Mouse (Mus musculus) forebrain, postnatal 0 days (tissue): Measurements from ENCODE around the gene Dapp1. TPM values are rescaled to one million over a fixed set of nuclear protein-coding genes. Genes with fewer than 3 reads are reported as not detected.
"Not testable (repeated sequence)": the region's sequence is repeated elsewhere in the genome, so short reads cannot be mapped to it uniquely, and the experiment has no call there.

Source experiments
- ATAC-seq: fragments of 200-750 bp; cut with Nextera tagmentation; 2 replicates; pipeline ENCODE4 v1.8.0; 2017; ENCODE audit warnings: mild to moderate bottlenecking, moderate library complexity
- DNase-seq: peaks from one replicate; pipeline ENCODE4 v3.0.0-alpha.2; 2015
- H3K27ac ChIP-seq: fragments of 300-500 bp; sonication (generic); 2 replicates; pipeline ENCODE4 v1.5.1; 2014; ENCODE audit warnings: low read depth, mild to moderate bottlenecking, antibody characterized with exemption, low read length, moderate library complexity, mixed read lengths
- H3K27me3 ChIP-seq: fragments of 300-500 bp; sonication (generic); 2 replicates; pipeline ENCODE4 v1.6.1; 2014; ENCODE audit warnings: mild to moderate bottlenecking, low read length, mixed read lengths; ENCODE audit not compliant: insufficient read depth
- H3K36me3 ChIP-seq: fragments of 300-500 bp; sonication (generic); 2 replicates; pipeline ENCODE4 v1.6.1; 2014; ENCODE audit warnings: mild to moderate bottlenecking, moderate library complexity; ENCODE audit not compliant: insufficient read depth
- H3K4me1 ChIP-seq: fragments of 300-500 bp; sonication (generic); 2 replicates; pipeline ENCODE4 v1.6.1; 2014; ENCODE audit warnings: antibody characterized with exemption; ENCODE audit not compliant: insufficient read depth
- H3K4me2 ChIP-seq: fragments of 300-500 bp; sonication (generic); 2 replicates; pipeline ENCODE4 v1.6.1; 2014; ENCODE audit warnings: low read depth, mild to moderate bottlenecking, moderate library complexity
- H3K4me3 ChIP-seq: fragments of 300-500 bp; sonication (generic); 2 replicates; pipeline ENCODE4 v1.5.1; 2014; ENCODE audit warnings: low read depth, low read length, mixed read lengths
- H3K9ac ChIP-seq: fragments of 300-500 bp; sonication (generic); 2 replicates; pipeline ENCODE4 v1.6.1; 2014; ENCODE audit warnings: mild to moderate bottlenecking
- H3K9me3 ChIP-seq: fragments of 300-500 bp; sonication (generic); 2 replicates; pipeline ENCODE4 v1.6.1; 2016; ENCODE audit warnings: low read length
- CTCF ChIP-seq: sonication (generic); IDR thresholded peaks from 2 replicates; pipeline ENCODE4 v1.5.1; 2016; ENCODE audit warnings: antibody characterized with exemption, control low read depth, low read depth
- WGBS: fragments of 180-500 bp; shearing (Covaris S2); extraction: QIAGEN DNeasy Blood & Tissue Kit; methylation state at CpG from one replicate; pipeline ENCODE4 v1.1.7; 2014; 5-methylcytosine and 5-hydroxymethylcytosine counted together
- polyA plus RNA-seq: library from polyadenylated mRNA; unstranded; fragments of >200 nt; fragmentation: Nextera tagmentation; extraction: Ambion mirVana; gene quantifications from 2 replicates; pipeline ENCODE4 v1.2.1, GENCODE M21; 2015
- total RNA-seq: library from RNA; depleted of rRNA; stranded (reverse); fragments of >200 nt; gene quantifications from 2 replicates; pipeline ENCODE4 v1.2.3, GENCODE M21; 2014

The Dapp1 gene
- total and polyA plus RNA-seq, 2 experiments from 2014 or later, result 3.3 to 4.3 TPM

GRCm38 (mm10) chr3:137968105-137968819, 13.1 kb downstream of the Dapp1 start:
- DNase-seq, result no peak
- no peak overlapping the region for H3K9ac ChIP-seq
- no peak overlapping the region for H3K27ac ChIP-seq
- 90% methylated on average over 14 of the region's 14 CpGs for WGBS
- ATAC-seq, result no peak
- no peaks in the 10 kb centered on the region for H3K27me3 ChIP-seq
- no peaks in the 10 kb centered on the region for H3K36me3 ChIP-seq
- H3K4me2 ChIP-seq, result no peak overlapping the region
- no peak for TF ChIP-seq CTCF
- H3K4me3 ChIP-seq, result no peak overlapping the region
- H3K4me1 ChIP-seq, result no peaks in the 10 kb centered on the region
- H3K9me3 ChIP-seq, result no peaks in the 10 kb centered on the region

DNA sequence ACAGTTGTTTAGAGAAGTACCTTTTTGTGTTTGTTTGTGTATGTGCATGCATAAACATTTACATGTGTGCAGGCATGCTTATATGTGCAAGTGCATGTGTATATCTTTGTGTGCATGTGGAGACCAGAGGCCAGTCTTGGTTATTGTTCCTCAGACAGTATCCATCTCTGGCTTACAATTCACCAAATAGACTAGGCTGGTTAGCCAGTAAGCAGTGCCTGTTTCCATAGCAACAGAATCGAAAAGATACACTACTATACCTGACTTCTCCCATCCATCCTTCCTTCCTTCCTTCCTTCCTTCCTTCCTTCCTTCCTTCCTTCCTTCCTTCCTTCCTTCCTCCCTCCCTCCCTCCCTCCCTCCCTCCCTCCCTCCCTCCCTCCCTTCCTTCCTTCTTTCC, 17.3 kb downstream of the Dapp1 start:
- H3K4me2 ChIP-seq, H3K27me3 ChIP-seq, H3K4me1 ChIP-seq, H3K27ac ChIP-seq, DNase-seq, H3K4me3 ChIP-seq, H3K9me3 ChIP-seq, H3K9ac ChIP-seq, H3K36me3 ChIP-seq: not testable (repeated sequence)
- WGBS, result 30% methylated on average over 1 of the region's 1 CpGs
- ATAC-seq, result peak; percentile 52

- no peak overlapping the region for H3K4me2 ChIP-seq
- no peak overlapping the region for H3K27ac ChIP-seq
- no peaks in the 10 kb centered on the region for H3K4me1 ChIP-seq
- ATAC-seq (no peak), DNase-seq (no peak)
- no peak for TF ChIP-seq CTCF
- WGBS, result 62% methylated on average over 8 of the region's 8 CpGs
- H3K9ac ChIP-seq, result no peak overlapping the region
- no peak overlapping the region for H3K4me3 ChIP-seq
- no peaks in the 10 kb centered on the region for H3K9me3 ChIP-seq
- H3K36me3 ChIP-seq, result no peaks in the 10 kb centered on the region
- H3K27me3 ChIP-seq, result no peaks in the 10 kb centered on the region
Observed at GRCm38 (mm10) chr3:137963508-137963907, 17.8 kb downstream of the Dapp1 start.

DNA sequence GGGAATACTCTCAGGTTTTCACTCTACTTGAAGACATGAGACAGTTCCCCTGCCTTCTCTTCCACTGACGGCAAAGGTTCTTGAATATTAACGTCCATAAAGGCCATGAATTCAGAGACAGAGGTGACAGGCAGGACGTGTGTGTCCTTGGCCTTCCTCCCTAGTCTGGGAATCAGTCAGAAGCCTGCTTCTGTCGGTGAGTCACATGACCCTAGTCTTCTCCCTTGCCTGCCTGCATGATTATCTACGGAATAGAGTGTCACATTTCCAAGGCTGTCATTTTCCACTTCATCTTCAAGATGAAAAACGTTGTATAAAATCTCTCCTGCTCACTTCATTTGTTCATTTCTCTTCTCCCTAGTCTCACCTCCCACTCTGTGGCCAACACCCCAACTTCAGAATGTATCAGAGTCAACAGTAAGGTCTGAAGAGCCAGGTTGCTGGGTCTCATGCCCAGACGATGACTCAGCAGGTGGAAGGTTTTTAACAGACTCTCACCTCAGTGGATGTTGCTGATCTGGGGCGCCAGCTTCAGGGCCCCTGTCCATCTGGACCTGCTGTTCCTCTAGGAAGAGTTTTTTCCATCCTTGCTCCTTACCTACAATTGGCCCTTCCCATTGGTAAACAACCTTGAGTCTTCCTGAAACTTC, 19.5 kb downstream of the Dapp1 start:
- DNase-seq (no peak), ATAC-seq (peak; percentile 45; the same call in 1 of the 2 replicates)
- no peak for TF ChIP-seq CTCF
- WGBS, result 66% methylated on average over 8 of the region's 8 CpGs
- Histone ChIP-seq H3K27me3 (no peaks in the 10 kb centered on the region), H3K4me3 (no peak overlapping the region), H3K4me1 (no peaks in the 10 kb centered on the region), H3K9me3 (no peaks in the 10 kb centered on the region), H3K36me3 (no peaks in the 10 kb centered on the region), H3K4me2 (no peak overlapping the region), H3K9ac (no peak overlapping the region), H3K27ac (no peak overlapping the region)

GRCm38 (mm10) chr3:137959456-137959855, 21.9 kb downstream of the Dapp1 start:
- ATAC-seq, result no peak
- DNase-seq, result no peak
- H3K4me3 ChIP-seq, result no peak overlapping the region
- H3K9me3 ChIP-seq, result no peaks in the 10 kb centered on the region
- no peaks in the 10 kb centered on the region for H3K27me3 ChIP-seq
- no peak for TF ChIP-seq CTCF
- no peak overlapping the region for H3K4me2 ChIP-seq
- no peaks in the 10 kb centered on the region for H3K36me3 ChIP-seq
- 69% methylated on average over 4 of the region's 4 CpGs for WGBS
- no peak overlapping the region for H3K27ac ChIP-seq
- no peaks in the 10 kb centered on the region for H3K4me1 ChIP-seq
- H3K9ac ChIP-seq, result no peak overlapping the region

- Histone ChIP-seq H3K9ac (no peak overlapping the region), H3K27ac (no peak overlapping the region), H3K27me3 (no peaks in the 10 kb centered on the region), H3K4me1 (no peaks in the 10 kb centered on the region), H3K4me3 (no peak overlapping the region), H3K9me3 (no peaks in the 10 kb centered on the region), H3K4me2 (no peak overlapping the region), H3K36me3 (no peaks in the 10 kb centered on the region)
- ATAC-seq (no peak), DNase-seq (no peak)
- 96% methylated on average over 4 of the region's 4 CpGs for WGBS
- no peak for TF ChIP-seq CTCF
Observed at GRCm38 (mm10) chr3:137958352-137958751, 23.0 kb downstream of the Dapp1 start.

GRCm38 (mm10) chr3:137957864-137958263, 23.5 kb downstream of the Dapp1 start:
- Histone ChIP-seq H3K27ac (no peak overlapping the region), H3K27me3 (no peaks in the 10 kb centered on the region), H3K9me3 (no peaks in the 10 kb centered on the region), H3K36me3 (no peaks in the 10 kb centered on the region), H3K4me3 (no peak overlapping the region), H3K9ac (no peak overlapping the region), H3K4me2 (no peak overlapping the region), H3K4me1 (no peaks in the 10 kb centered on the region)
- TF ChIP-seq CTCF, result no peak
- no peak for DNase-seq
- ATAC-seq, result no peak
- 92% methylated on average over 9 of the region's 9 CpGs for WGBS
